Mouse (Mus musculus) ovary, adult 18-20 months (tissue): ENCODE results near the gene 4921511C20Rik.

Experiments used
- DNase-seq: peaks from one replicate; pipeline ENCODE4 v3.0.0; 2022; ENCODE audit warnings: low spot score, mixed read lengths

4921511C20Rik gene

GRCm38 (mm10) chrX:127393993-127394392 is at the start of gene 4921511C20Rik:
Gene 4921511C20Rik (plus strand): TSS chrX:127394293.
- DNase-seq: no peak
